Mouse (Mus musculus): ENCODE measurements around the gene Plin3.

- no peak for TF ChIP-seq CTCF (IDR thresholded peaks at IDR 0.05; ENCODE audit: low read depth)
- no peak for TF ChIP-seq EP300 (IDR thresholded peaks at IDR 0.05; ENCODE audit: low read depth)
Measured at GRCm38 (mm10) chr17:56292531-56293222, at the start of gene Plin3.

All from liver, postnatal 0 days (tissue).